Mouse (Mus musculus) frontal cortex, postnatal 25 days (tissue): ENCODE measurements around the gene Mcm5.

Experiments
- DNase-seq, 2 experiments: peaks; one replicate each; pipeline ENCODE4 v3.0.0; 2022; ENCODE audit warnings: low spot score in 2 of 2

The Mcm5 gene

GRCm38 (mm10) chr8:75157471-75158230, 48.3 kb downstream of the Mcm5 start:
- no peak for DNase-seq

GRCm38 (mm10) chr8:75169363-75169762, 60.0 kb downstream of the Mcm5 start:
- DNase-seq, result no peak

GRCm38 (mm10) chr8:75172009-75172685, 62.8 kb downstream of the Mcm5 start:
- no peak for DNase-seq
